Mouse (Mus musculus) heart, adult 11 months (tissue): Measurements from ENCODE around the gene Stat4.
A peak's percentile ranks its signal among the peaks of the same experiment; 100 is the strongest.

ENCODE experiments used
- DNase-seq: peaks from one replicate; pipeline ENCODE4 v3.0.0; 2022

Stat4 gene

DNA sequence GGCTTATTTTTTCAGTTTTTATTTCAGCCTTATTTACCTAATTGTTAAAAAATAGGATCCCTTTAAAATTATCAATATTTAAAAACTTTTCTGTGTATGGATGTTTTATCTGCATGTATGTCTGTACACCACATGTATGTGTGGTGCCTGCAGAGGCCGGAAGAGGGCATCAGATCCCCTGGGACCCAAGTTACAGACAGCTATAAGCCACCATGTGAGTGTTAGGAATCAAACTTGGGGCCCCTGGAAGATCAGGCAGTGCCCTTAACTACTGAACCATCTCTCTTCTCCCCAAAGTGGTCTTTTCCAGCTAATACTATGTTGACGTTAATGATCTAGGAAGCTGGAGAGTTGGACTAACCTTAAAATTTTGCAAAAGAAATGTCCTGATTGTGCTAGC lies 160.5 kb downstream of the Stat4 start:
- peak; percentile 68 for DNase-seq

DNA sequence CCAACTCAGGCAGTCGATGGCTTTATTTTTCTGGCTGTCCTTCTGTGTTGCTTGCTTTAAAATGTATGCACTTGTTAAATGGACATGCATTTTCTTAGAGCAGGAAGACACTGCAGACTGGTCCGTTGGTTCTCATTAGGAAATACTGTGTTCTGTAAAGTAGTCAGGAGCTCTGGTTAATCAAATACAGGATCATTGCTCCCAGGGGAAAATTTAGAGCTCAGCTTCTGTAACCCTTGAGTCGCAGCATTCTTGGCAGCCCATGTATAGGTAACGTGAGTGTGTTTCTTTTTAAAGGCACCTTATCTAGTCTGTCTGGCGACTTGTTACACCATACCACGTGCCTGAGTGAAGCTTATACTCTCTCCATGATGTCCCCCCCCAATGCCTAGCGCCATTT lies 161.2 kb downstream of the Stat4 start:
- no peak for DNase-seq

DNA sequence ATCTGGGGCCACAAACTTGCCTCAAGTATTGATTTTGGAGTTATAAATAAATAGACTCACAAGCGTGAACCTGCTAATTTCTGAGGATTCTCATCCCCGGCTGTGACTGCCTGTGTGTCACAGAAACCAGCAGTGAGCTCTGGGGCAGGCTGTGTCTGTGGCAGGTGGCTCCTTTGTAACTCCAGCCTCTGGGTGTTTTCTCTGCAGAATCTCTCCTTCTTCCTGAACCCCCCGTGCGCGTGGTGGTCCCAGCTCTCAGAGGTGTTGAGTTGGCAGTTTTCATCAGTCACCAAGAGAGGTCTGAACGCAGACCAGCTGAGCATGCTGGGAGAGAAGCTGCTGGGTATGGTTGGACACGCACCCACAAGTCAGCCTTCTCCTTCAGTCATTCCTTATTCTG lies 161.7 kb downstream of the Stat4 start:
- peak; percentile 83 for DNase-seq

DNA sequence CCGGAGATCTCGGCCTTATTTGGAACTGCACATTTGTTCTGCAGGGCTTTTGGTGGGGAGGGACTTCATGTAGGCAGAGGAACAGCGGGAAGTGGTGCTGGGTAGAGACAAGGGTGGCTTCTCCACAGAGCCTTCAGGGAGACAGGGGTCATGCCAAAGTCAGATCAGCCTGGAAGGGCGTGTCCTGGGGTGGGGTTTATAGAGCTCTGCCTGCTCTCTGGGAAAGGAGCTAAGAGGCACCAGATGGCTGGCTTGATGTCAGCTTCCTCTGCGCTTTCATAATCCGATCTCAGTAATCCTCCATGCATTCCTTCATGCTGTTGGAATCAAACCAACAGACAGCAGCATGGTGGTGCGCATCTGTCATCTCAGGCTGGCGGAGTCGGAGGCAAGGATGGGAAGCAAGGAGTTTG lies 163.0 kb downstream of the Stat4 start:
- peak; percentile 98 for DNase-seq

DNA sequence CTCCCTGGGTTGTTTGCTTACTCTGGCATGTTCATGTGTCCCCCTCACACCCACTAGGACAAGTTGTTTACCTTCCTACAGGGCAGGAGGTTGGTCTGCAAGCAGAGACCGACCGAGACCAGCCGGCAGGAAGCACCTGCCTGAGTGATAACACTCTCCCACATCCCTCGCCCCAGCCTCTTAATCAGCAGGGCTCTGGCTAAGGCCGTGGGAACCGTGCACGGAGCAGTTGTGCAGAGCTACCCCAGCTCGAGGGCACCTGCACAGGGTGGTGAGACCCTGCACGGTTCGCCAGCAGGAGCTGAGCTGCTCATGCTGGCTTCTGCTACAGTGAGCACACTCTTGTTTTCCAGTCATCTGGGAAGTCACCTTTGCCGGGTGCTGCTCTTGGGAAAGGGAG lies 163.7 kb downstream of the Stat4 start:
- peak; percentile 97 for DNase-seq

DNA sequence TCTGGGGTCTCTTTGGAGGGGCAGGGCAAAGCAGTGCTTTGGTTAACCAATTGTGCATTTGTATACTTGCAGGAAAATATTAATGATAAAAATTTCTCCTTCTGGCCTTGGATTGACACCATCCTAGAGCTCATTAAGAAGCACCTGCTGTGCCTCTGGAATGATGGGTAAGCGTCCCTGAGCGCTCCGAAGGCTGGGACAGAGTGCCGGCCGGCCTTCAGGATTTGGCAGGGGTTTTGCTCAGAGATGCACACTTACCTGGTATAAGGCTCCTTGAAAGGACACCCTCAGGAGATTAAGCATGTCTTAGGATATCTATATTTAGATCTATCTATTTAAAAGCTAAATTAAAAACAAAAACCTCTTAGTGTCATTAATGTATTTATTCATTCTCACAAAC lies 164.2 kb downstream of the Stat4 start:
- DNase-seq = peak; percentile 83

DNA sequence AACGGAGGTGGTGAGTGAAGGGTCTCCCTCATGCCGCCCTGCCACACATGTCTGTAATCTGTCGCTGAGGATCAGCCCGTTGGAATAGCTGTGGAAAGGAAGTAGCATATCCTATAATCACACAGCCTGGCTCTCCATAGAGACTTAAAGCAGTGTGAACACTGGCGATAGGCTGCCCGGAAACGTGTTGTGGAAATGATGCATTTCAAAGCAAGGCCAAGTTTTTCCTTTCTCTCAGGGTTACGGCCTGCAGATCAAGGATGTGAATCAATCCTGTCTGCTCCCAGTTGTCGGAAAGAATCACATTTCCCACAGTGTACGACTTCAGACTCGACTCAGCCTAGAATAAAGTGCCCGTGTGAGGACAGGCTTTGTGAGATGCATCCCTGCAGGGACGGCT lies 165.4 kb downstream of the Stat4 start:
- DNase-seq = peak; percentile 97

DNA sequence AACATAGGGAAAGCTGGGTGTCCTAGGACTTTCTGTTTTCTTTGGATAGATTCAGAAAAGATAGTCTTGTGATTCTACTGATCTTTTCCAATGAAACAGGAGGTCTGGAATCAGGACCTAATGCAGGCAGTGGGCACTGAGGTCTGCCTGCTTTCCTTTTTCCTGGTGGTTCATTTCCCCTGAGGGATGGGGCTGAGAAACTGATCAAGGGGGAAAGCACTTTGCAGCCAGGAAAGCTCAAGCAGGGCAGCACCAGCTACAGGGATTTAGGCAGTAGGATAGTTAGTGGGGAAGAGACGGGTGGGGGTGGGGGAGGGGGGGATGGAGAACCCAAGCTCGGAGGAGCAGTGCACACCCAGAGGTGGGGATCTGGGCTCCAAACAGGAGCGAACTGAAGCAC lies 166.0 kb downstream of the Stat4 start:
- peak; percentile 83 for DNase-seq

DNA sequence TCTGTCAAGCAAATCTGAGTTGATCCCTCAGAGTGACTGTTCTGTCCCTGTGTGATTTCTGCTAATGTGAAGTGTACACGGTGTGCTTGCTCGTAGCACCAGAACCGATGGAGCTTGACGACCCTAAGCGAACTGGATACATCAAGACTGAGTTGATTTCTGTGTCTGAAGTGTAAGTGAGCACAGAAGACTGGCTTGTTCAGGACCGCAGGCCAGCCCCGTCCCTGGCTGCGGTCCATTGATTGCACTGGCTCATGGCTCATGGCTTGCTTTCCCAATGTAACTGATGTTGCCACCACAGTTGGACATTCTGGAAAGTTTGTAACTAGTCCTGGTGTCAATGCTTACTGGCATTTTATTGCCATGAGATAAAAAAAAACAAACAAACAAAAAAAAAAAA lies 167.9 kb downstream of the Stat4 start:
- DNase-seq = peak; percentile 73

DNA sequence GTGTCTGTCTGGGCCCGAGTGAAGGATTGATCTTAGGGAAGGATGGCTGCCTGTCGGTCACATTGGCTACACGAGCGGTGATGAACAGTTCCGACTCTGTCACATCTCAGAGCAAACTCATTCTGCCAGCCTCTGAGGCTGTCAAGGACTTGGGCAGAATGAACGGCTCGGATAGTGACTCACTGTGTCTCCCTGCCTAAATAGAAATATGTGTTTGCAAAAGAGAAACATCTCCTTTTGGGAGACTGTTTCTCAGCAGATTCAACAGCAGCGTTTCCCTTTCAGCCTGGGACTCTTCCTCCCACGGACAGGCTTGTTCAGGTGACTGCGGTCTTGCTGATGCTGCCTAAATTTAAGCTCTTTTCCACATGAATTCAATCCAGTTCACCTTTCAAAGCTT lies 169.4 kb downstream of the Stat4 start:
- peak; percentile 70 for DNase-seq
